Mouse (Mus musculus) embryonic fibroblast, embryonic 13.5 days (primary cell): ENCODE results near the gene Rexo2. TPM values are rescaled to one million over a fixed set of nuclear protein-coding genes. Genes with fewer than 3 reads are reported as not detected.
A peak's percentile ranks its signal among the peaks of the same experiment; 100 is the strongest.
"Not testable (repeated sequence)": the region's sequence is repeated elsewhere in the genome, so short reads cannot be mapped to it uniquely, and the experiment has no call there.

Experiments
- H3K27ac ChIP-seq: 2 replicates; pipeline ENCODE4 v1.5.1; 2012; ENCODE audit warnings: low read length, control low read depth, inconsistent platforms; ENCODE audit not compliant: insufficient read depth
- H3K4me1 ChIP-seq: 2 replicates; pipeline ENCODE4 v1.6.1; 2011; ENCODE audit warnings: low read length; ENCODE audit not compliant: control insufficient read depth, insufficient read depth
- H3K4me3 ChIP-seq: 2 replicates; pipeline ENCODE4 v1.5.1; 2011; ENCODE audit warnings: mild to moderate bottlenecking, control low read depth, low read length; ENCODE audit not compliant: insufficient read depth
- CTCF ChIP-seq: IDR thresholded peaks from 2 replicates; pipeline ENCODE4 v1.5.1; 2011; ENCODE audit warnings: mild to moderate bottlenecking, control low read depth, low read length, moderate library complexity, borderline replicate concordance; ENCODE audit not compliant: insufficient read depth
- POLR2A ChIP-seq: IDR thresholded peaks from 2 replicates; pipeline ENCODE4 v1.6.1; 2011; ENCODE audit warnings: low read depth, mild to moderate bottlenecking, control low read depth, low read length, moderate library complexity
- polyA plus RNA-seq: library from polyadenylated mRNA; stranded (reverse); fragments of >200 nt; gene quantifications from 2 replicates; pipeline ENCODE4 v1.2.4, GENCODE M21; 2011; ENCODE audit warnings: low read depth; ENCODE audit not compliant: missing spikeins, insufficient read length

Rexo2 gene
- polyA plus RNA-seq, 1 experiment: 239 TPM

GRCm38 (mm10) chr9:48473131-48473530 lies 7.3 kb downstream of the Rexo2 start:
- TF ChIP-seq CTCF (no peak), POLR2A (no peak)
- no peaks in the 10 kb centered on the region; the same call in 1 of the 2 replicates for H3K4me1 ChIP-seq
- no peak overlapping the region for H3K4me3 ChIP-seq
- H3K27ac ChIP-seq: no peak overlapping the region

GRCm38 (mm10) chr9:48472441-48473025 lies 7.9 kb downstream of the Rexo2 start:
- no peak overlapping the region for H3K27ac ChIP-seq
- no peaks in the 10 kb centered on the region; the same call in 1 of the 2 replicates for H3K4me1 ChIP-seq
- H3K4me3 ChIP-seq: no peak overlapping the region
- TF ChIP-seq CTCF (no peak), POLR2A (no peak)

GRCm38 (mm10) chr9:48467471-48467870 lies 13.0 kb downstream of the Rexo2 start:
- not testable (repeated sequence) for H3K4me1 ChIP-seq, H3K4me3 ChIP-seq, H3K27ac ChIP-seq

DNA sequence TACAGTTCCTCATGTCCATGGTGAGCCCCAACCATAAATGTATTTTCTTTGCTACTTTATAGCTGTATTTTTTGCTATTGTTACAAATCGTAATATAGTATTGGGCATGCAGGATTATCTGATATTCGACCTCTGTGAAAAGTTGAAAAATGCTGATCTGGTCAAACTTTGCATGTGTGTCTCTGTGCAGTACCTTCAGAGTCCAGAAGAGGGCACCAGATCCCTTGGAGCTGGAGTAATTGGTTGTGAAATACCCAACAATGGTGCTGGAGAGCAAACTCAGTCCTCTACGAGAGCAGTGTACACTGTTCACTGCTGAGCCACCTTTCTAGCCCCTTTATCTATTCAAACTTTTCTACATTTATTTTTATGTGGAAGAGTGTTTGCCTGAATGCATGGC lies 13.6 kb downstream of the Rexo2 start:
- no peaks in the 10 kb centered on the region for H3K4me1 ChIP-seq
- no peak overlapping the region for H3K4me3 ChIP-seq
- TF ChIP-seq POLR2A (no peak), CTCF (no peak)
- no peak overlapping the region for H3K27ac ChIP-seq

- Histone ChIP-seq H3K27ac (no peak overlapping the region), H3K4me1 (no peaks in the 10 kb centered on the region), H3K4me3 (no peak overlapping the region)
- TF ChIP-seq CTCF: 0 out of 2 replicates have a peak, but pooled peaks have one; percentile 14
- TF ChIP-seq POLR2A: no peak
These were observed 14.8 kb downstream of the Rexo2 start for GRCm38 (mm10) chr9:48465671-48466070.

- no peaks in the 10 kb centered on the region for H3K4me1 ChIP-seq
- TF ChIP-seq CTCF (no peak), POLR2A (no peak)
- no peak overlapping the region for H3K4me3 ChIP-seq
- no peak overlapping the region for H3K27ac ChIP-seq
These were observed 18.9 kb downstream of the Rexo2 start for GRCm38 (mm10) chr9:48461545-48461944.

- Histone ChIP-seq H3K4me1 (no peaks in the 10 kb centered on the region), H3K27ac (no peak overlapping the region), H3K4me3 (no peak overlapping the region)
- TF ChIP-seq CTCF (no peak), POLR2A (no peak)
These were observed 19.7 kb downstream of the Rexo2 start for GRCm38 (mm10) chr9:48460720-48461119.

DNA sequence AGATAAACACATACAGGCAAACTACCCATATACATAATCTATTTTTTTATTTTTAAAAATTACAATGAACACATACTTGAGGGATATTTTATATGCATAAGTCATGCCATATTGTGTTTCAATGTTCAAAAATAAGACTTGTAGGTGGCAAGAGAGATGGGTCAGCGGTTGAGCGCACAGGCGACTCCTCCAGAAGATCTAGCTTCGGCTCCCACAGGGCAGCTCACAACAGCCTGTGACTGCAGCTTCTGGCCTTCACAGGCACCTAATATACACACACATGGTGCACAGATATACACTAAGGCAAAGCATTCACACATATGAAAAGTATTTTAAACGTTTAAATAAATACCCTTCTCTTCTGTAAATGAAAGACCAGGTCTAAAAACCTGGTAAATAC lies 21.0 kb downstream of the Rexo2 start:
- H3K4me1 ChIP-seq: no peaks in the 10 kb centered on the region
- TF ChIP-seq POLR2A: no peak
- TF ChIP-seq CTCF: no peak
- no peak overlapping the region for H3K27ac ChIP-seq
- H3K4me3 ChIP-seq: no peak overlapping the region

- no peaks in the 10 kb centered on the region for H3K4me1 ChIP-seq
- TF ChIP-seq POLR2A: no peak
- TF ChIP-seq CTCF: no peak
- H3K4me3 ChIP-seq: no peak overlapping the region
- H3K27ac ChIP-seq: no peak overlapping the region
These were observed 21.5 kb downstream of the Rexo2 start for GRCm38 (mm10) chr9:48458879-48459278.

- H3K4me3 ChIP-seq: no peak overlapping the region
- H3K4me1 ChIP-seq: no peaks in the 10 kb centered on the region
- H3K27ac ChIP-seq: no peak overlapping the region
- TF ChIP-seq POLR2A: no peak
- TF ChIP-seq CTCF: no peak
These were observed 24.5 kb downstream of the Rexo2 start for GRCm38 (mm10) chr9:48455961-48456360.

- no peak for TF ChIP-seq POLR2A
- TF ChIP-seq CTCF: no peak
- no peaks in the 10 kb centered on the region for H3K4me1 ChIP-seq
- no peak overlapping the region for H3K27ac ChIP-seq
- no peak overlapping the region for H3K4me3 ChIP-seq
These were observed 30.4 kb downstream of the Rexo2 start for GRCm38 (mm10) chr9:48450066-48450465.
